Mouse (Mus musculus): ENCODE measurements at regions not wholly inside any gene's neighbourhood (a gene's known extent, or its start where the extent isn't known, plus 50 kb on each side); places are given as distances from the start of the nearest gene placed in this dataset.

DNA sequence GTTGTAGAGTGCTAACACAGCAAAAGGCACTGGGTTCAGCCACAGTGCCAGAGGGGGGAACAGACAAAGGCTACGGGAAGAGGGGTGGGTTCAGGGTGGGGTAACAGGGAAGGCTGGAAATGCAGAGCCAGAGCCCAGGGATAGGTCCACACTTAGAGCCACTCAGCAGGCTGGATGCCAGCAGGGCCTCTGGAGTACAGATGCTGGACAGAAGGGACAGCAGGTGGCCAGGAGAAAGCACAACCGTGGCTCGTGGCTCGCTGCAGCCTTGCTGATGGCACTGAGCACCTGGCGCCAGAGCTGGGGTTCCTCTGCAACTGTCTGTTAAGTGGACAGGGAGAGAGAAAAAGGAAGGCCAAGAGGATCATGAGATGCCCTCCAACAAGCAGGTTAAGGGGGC is 174.2 kb downstream of the Mroh4 start:
- no peak for DNase-seq (ENCODE audit: extremely low spot score, low spot score)

DNA sequence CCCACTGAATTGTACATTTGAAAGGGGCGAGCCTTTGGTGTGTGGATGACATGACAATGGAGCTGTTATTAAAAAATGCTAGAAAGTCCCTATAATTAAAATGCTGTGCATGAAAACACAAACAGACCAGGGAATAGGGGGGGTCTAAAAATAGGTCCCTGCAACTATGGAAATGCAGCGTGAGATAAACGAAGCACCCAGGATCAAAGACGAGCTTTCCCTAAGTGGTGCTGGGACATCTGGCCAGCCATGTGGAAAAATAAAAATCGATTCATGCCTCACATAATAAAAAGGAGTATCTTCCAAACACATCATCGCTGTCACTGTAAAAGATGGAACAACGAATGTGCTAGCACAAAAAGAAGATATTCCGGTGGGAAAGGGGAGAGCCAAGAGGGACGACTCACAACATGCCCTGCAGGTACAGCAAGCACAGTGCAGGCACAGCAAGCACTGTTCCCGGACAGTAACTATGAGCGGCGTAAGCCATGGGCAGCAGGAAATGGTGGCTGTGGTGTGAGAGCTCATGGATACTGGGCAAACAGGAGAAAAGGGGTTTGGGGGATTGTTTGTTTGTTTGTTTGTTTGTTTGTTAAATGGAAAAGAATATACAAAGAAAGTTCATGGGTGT is 176.7 kb downstream of the Mroh4 start:
- no peak for DNase-seq (ENCODE audit: extremely low spot score, low spot score)

DNA sequence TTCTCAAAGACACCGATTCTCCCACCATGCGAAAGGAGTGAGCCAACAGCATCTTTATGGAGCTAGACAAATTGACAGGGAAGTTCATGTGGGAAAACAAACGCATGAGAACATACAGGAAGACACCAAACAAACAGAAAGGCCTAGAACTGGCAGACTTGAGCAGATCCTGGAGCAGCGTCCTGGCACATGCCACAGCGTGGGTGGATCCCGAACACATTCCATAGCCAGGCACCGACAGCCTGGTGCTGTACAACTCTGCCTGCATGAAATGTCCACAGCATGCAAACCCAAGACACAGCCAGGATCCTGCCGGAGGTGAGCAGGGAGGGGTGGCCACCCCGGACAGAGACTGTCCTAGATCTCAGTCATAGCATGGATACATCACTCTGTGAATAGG is 177.2 kb downstream of the Mroh4 start:
- no peak for DNase-seq (ENCODE audit: extremely low spot score, low spot score)

- no peak for DNase-seq (ENCODE audit: extremely low spot score, low spot score)
These were observed 178.2 kb downstream of the Mroh4 start for GRCm38 (mm10) chr15:74457965-74458364.

DNA sequence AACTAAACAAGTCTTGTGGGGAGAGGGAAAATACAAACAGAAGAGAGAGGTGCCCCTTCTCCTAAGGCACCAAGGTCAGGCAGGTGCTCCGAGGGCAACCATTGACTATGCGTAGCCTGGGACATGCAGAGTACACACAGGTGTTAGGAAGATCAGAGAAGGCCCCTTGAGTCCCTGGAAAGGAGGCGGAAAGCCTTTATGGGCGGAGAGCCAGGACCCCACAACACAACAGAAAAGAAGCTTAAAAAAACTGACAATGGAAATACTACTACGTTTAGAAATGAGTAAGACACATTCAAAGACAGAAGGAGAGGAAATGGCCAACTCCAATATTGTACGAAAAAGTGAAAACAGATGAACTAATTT is 179.5 kb downstream of the Mroh4 start:
- no peak for DNase-seq (ENCODE audit: extremely low spot score, low spot score)

GRCm38 (mm10) chr15:74455921-74456674 is 180.1 kb downstream of the Mroh4 start:
- peak; percentile 45 for DNase-seq (ENCODE audit: extremely low spot score, low spot score)

DNA sequence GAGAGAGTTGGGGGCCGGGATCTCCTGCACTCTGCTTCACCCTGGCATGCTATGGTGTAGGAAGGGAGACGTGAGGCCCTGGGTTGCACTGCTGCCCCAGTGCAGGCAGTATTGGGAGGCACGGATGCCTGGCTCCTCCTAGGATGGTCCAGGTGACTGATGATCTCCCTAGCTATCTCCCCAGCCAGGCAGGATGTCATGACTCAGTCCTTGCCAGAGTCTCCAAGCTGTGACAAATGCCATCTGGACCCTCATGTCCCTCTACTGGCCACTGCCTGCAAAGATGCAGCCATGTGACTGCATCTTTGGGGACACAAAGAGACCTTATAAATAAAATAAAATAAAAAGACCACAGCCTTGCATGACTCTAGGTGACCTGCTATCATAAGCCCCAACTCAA is 181.6 kb downstream of the Mroh4 start:
- DNase-seq (ENCODE audit: extremely low spot score, low spot score), result no peak

GRCm38 (mm10) chr15:74453810-74454209 is 182.3 kb downstream of the Mroh4 start:
- DNase-seq (ENCODE audit: extremely low spot score, low spot score), result no peak

DNA sequence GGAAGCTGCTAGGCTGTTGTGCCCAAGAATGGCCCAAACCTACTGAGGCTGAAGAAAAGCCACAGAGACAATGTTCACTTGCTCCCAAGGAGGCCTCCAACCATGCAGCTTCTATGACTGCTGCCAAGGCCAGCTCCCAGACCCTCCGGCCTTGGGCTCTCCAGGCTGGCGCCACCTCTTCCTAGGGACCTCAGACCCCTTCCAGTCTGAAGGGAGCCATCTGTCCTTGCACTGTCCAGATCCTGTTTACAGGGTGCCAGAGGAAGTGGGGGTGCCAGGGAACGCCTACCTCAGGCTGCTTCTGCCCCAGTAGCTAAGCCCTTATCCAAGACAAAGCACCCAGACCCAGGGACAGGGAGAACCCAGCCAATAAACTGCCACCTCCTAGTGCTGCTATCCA is 183.7 kb downstream of the Mroh4 start:
- DNase-seq (ENCODE audit: extremely low spot score, low spot score), result no peak

DNA sequence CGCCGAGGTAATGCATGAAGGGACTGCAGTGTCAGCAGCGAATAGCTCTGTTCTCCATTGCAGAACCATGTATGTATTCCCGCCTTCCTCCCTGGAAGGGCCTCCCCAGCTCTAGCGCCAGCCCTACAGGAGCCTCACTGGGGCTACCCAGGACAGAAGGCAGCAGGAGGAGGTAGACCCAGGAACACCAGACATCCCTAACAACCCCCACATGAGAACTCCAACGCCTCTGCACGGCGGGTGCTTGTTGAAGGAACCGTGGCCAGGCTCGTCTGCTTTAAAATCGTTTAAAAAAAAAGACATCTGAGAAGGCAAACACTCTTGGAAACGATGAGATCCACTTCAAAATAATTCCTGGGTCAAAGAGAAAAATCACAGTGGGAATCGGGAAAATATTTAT is 194.3 kb downstream of the Mroh4 start:
- DNase-seq (ENCODE audit: extremely low spot score, low spot score), result no peak

DNA sequence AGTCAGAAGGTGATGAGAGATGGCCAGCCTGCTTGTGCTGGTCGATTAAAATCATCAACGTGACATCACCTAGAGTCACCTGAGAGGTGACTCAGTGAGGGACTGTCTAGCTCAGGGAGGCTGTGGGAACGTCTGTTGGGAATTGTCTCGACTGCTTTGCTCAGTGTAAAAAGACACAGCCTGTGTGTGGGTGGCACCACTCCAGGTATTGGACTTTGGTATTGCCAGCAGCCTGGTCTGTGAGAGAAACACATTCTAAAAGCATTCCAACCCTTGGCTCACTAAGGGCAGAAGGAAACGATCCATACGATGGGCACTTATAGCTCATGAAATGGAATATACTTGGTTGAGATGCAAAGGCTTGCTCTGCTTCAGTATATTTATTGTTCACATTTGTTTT is 209.2 kb downstream of the Mroh4 start:
- DNase-seq (ENCODE audit: extremely low spot score, low spot score), result no peak

- DNase-seq (ENCODE audit: extremely low spot score, low spot score), result no peak
These were observed 213.2 kb downstream of the Mroh4 start for GRCm38 (mm10) chr15:74423001-74423400.

- DNase-seq (ENCODE audit: extremely low spot score, low spot score), result no peak
These were observed 215.6 kb downstream of the Mroh4 start for GRCm38 (mm10) chr15:74420550-74420949.

DNA sequence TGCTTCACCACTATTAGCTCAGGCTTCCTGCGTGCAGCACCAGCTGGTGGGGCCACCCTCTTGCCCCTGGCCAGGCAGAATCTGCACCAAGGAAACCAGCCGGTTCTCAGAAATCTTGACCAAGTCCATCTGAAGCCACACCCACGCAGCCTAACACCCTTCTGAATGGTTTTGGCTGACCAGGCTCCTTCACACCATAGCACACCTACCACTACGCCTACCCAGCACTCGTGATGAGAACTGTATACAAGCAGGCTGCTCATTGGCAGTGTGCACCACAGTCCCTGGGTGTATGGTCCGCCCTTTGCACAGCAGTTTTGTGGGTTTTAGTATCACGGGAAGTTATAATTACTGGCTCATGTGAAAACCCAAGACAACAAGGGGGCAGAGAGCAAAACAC is 217.5 kb downstream of the Mroh4 start:
- DNase-seq (ENCODE audit: extremely low spot score, low spot score), result no peak

DNA sequence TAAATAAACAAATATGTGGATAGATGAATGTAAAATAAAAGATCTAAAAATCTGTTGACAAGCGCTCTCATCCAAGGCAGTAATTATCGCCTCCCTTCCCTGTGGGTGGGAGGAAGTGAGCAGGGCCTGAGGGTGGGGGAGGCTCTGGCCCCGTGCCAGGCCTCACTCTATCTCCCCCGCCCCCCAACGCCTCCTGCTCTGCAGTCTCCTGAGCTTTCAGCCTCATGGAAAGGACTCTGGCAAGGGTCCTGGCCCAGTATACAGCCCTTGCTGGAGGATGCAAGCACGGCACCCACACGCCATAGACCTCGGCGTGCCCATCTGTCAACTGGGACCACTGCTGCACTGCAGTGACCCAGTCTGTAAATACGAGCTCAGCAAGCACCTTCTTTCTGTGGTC is 222.9 kb downstream of the Mroh4 start:
- DNase-seq (ENCODE audit: extremely low spot score, low spot score), result no peak

- no peak for DNase-seq (ENCODE audit: extremely low spot score, low spot score)
These were observed 223.9 kb downstream of the Mroh4 start for GRCm38 (mm10) chr15:74412261-74412660.

DNA sequence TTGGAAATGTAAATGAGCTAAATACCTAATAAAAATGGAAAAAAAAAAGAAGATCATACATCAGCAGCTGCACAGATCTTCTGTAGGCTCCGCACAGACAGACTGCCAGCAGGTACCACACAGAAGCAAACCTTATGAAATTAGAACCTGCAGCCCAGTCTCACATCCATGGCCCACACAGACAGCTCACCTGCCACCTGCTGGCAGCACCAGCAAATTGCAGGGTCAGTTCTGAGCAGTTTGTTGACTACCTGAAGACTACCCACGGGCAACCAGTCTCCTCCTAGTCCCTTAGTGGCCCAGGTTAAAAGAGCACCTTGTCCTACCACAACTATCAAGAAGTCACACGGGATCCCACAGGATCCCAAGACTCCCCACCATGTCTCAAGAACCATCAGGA is 225.1 kb downstream of the Mroh4 start:
- peak; percentile 30 for DNase-seq (ENCODE audit: extremely low spot score, low spot score)

DNA sequence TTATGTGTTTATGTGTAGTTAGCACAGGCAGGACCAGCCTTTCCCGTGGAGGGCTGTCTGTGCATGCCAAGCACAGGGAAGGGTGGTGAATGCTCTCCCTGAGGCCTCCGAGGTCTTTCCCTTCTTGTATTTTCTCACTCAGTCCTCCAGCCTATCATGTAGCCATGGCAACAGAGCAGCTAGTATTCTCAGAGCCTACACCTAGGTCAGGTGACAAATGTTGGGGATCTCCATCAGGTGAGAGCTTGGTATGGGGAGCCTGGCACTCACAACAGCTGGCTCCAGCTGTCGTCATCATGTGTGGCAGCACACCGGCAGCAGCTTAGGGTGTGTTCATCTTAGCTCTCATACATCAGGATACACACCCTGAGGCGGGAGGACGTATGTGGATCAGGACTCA is 231.3 kb downstream of the Mroh4 start:
- no peak for DNase-seq (ENCODE audit: extremely low spot score, low spot score)

DNA sequence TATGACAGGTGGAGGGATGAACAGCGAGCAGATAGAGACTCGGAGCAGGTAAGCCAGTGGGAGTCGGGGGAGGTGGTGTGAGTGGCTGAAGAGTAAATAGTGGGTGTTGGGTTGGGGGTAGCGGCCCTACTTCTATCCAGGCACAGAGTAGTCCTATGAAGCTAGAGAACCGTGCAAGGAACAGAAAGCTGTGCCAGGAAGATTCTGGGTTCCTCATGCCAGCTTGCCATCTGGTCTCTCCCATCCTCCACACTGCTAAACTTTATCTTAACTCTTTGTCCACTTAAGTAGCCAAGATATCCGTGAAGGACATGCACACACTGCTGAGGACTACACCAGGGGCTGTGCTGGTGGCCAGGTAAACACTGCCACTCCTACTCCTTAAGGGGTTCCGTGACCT is 234.9 kb downstream of the Mroh4 start:
- DNase-seq (ENCODE audit: extremely low spot score, low spot score), result no peak

DNA sequence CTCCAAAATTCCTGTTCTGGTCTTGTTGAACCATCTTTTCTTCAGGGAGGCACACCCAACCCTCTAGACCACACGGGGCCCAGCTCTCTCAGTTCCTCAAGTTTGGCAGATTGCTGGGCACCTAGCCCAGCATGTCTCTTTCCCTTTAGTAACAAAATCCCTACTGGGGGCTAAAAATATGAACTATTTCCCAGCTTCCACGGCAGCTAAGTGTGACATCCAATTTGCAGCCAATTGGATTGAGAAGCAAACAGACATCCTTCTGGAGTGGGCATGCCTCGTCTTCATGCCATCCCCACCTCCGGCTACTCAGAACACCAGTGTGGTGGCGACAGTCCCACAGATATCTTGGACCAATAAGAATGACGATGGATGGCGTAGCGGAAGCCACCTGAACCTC is 240.1 kb downstream of the Mroh4 start:
- no peak for DNase-seq (ENCODE audit: extremely low spot score, low spot score)

DNA sequence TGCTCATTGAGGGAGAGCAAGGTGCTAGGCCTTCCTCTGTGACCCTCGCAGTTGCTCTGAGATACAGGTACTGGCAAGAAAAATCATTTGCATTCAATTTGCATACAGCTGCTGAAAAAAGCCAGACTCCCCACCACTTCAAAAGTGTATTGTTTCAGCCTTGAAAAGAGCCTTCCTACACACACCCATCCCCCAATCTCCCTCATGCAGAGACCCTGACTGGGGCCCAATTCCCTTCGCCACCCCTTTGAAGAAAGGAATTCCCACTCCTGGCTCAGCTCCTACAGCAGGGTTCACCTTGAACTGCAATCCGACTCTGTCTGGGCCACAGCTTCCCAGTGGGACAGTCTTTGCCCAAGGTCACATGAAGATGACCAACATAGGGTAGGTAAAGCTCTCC is 248.6 kb downstream of the Mroh4 start:
- DNase-seq (ENCODE audit: extremely low spot score, low spot score), result no peak

DNA sequence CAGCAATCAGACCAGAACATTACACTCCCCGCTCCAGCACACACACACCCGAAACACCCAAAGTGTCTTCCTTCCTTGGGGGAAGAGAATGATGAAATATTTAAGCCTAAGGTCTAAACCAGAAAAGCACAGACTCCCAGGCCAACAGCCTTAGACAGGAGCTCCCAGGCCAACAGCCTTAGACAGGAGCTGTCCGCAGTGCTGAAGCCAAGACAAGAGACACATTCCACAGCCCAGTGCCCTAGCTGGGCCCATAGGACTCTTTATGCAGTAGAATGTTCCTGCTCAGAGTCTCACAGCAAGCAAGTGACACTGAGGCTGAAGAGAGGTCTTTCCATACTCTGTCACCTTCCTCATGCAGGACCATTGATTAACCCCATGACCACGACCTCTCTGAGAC is 253.6 kb downstream of the Mroh4 start:
- DNase-seq (ENCODE audit: extremely low spot score, low spot score), result peak; percentile 57

GRCm38 (mm10) chr15:74379366-74379765 is 256.8 kb downstream of the Mroh4 start:
- DNase-seq (ENCODE audit: extremely low spot score, low spot score), result no peak
